Mouse (Mus musculus) embryonic facial prominence, embryonic 13.5 days (tissue): ENCODE data around the gene Atr. TPM values are rescaled to one million over a fixed set of nuclear protein-coding genes. Genes with fewer than 3 reads are reported as not detected.

Experiments
- ATAC-seq: fragments of 200-750 bp; cut with Nextera tagmentation; 2 replicates; pipeline ENCODE4 v1.8.0; 2017; ENCODE audit warnings: low read depth; ENCODE audit not compliant: insufficient number of reproducible peaks, insufficient read depth, low FRiP score, low TSS enrichment
- H3K27ac ChIP-seq: fragments of 300-500 bp; sonication (generic); 2 replicates; pipeline ENCODE4 v1.5.1; 2015; ENCODE audit warnings: moderate library complexity, mild to moderate bottlenecking, inconsistent platforms
- H3K27me3 ChIP-seq: fragments of 300-500 bp; sonication (generic); 2 replicates; pipeline ENCODE4 v1.6.1; 2015; ENCODE audit warnings: mild to moderate bottlenecking, inconsistent platforms
- H3K36me3 ChIP-seq: fragments of 300-500 bp; sonication (generic); 2 replicates; pipeline ENCODE4 v1.6.1; 2015; ENCODE audit warnings: mild to moderate bottlenecking, inconsistent platforms
- H3K4me1 ChIP-seq: fragments of 300-500 bp; sonication (generic); 2 replicates; pipeline ENCODE4 v1.6.1; 2015; ENCODE audit warnings: inconsistent platforms
- H3K4me2 ChIP-seq: fragments of 300-500 bp; sonication (generic); 2 replicates; pipeline ENCODE4 v1.6.1; 2015; ENCODE audit warnings: moderate library complexity, mild to moderate bottlenecking, inconsistent platforms
- H3K4me3 ChIP-seq: fragments of 300-500 bp; sonication (generic); 2 replicates; pipeline ENCODE4 v1.5.1; 2015; ENCODE audit warnings: mild to moderate bottlenecking, inconsistent platforms
- H3K9ac ChIP-seq: fragments of 300-500 bp; sonication (generic); 2 replicates; pipeline ENCODE4 v1.6.1; 2015; ENCODE audit warnings: mild to moderate bottlenecking, inconsistent platforms
- H3K9me3 ChIP-seq: fragments of 300-500 bp; sonication (generic); 2 replicates; pipeline ENCODE4 v1.6.1; 2016; ENCODE audit warnings: inconsistent platforms
- WGBS: fragments of 180-500 bp; shearing (Covaris S2); methylation state at CpG from one replicate; pipeline ENCODE4 v1.1.7; 2015; ENCODE audit warnings: mixed read lengths; 5-methylcytosine and 5-hydroxymethylcytosine counted together
- polyA plus RNA-seq: library from polyadenylated mRNA; unstranded; fragments of >200 nt; fragmentation: Nextera tagmentation; extraction: Ambion mirVana; gene quantifications from 2 replicates; pipeline ENCODE4 v1.2.1, GENCODE M21; 2015

The Atr gene
- polyA plus RNA-seq, 1 experiment from 2014 or later, result 22.4 TPM

- Histone ChIP-seq H3K4me1 (no peaks in the 10 kb centered on the region), H3K4me3 (no peak overlapping the region), H3K9me3 (no peaks in the 10 kb centered on the region), H3K36me3 (peaks cover 72% of the 10 kb centered on the region), H3K9ac (no peak overlapping the region), H3K27ac (no peak overlapping the region), H3K27me3 (no peaks in the 10 kb centered on the region), H3K4me2 (no peak overlapping the region)
- ATAC-seq, result no peak
- WGBS, result 86% methylated on average over 6 of the region's 6 CpGs
Observed at GRCm38 (mm10) chr9:95979896-95980295, 122.5 kb downstream of the Atr start.

GRCm38 (mm10) chr9:95992255-95992654, 134.9 kb downstream of the Atr start:
- Histone ChIP-seq H3K9ac (no peak overlapping the region), H3K27ac (no peak overlapping the region), H3K27me3 (no peaks in the 10 kb centered on the region), H3K9me3 (no peaks in the 10 kb centered on the region), H3K4me2 (no peak overlapping the region), H3K36me3 (peaks cover 58% of the 10 kb centered on the region), H3K4me3 (no peak overlapping the region), H3K4me1 (no peaks in the 10 kb centered on the region)
- ATAC-seq, result no peak
- WGBS, result 95% methylated on average over 2 of the region's 2 CpGs

Other genes with a start within 250 kb of the Atr start
- gene Pcolce2, start 220.0 kb upstream of the Atr start, polyA plus RNA-seq, result 8.2 and 10.0 TPM in 2 replicates
- 2.0 and 2.7 TPM in 2 replicates for gene Trpc1, start 107.2 kb upstream of the Atr start, polyA plus RNA-seq
- 3.8 and 7.1 TPM in 2 replicates for gene Pls1, start 12.3 kb upstream of the Atr start, polyA plus RNA-seq
- gene Xrn1, start 97.2 kb downstream of the Atr start, polyA plus RNA-seq, result 24.7 and 25.2 TPM in 2 replicates